Mouse (Mus musculus) gastrocnemius, postnatal 25 days (tissue): ENCODE measurements around the gene Pop4. TPM values are rescaled to one million over a fixed set of nuclear protein-coding genes. Genes with fewer than 3 reads are reported as not detected.

Experiments used
- DNase-seq: peaks from one replicate; pipeline ENCODE4 v3.0.0; 2022
- total RNA-seq, 2 experiments: library from RNA; stranded (reverse); gene quantifications; 1 replicate in 1 of 2; 2 replicates in 1 of 2; pipeline ENCODE4 v1.2.3; 2021

The Pop4 gene
- total RNA-seq, 2 experiments from 2014 or later, result 8.3 to 9.0 TPM

DNA sequence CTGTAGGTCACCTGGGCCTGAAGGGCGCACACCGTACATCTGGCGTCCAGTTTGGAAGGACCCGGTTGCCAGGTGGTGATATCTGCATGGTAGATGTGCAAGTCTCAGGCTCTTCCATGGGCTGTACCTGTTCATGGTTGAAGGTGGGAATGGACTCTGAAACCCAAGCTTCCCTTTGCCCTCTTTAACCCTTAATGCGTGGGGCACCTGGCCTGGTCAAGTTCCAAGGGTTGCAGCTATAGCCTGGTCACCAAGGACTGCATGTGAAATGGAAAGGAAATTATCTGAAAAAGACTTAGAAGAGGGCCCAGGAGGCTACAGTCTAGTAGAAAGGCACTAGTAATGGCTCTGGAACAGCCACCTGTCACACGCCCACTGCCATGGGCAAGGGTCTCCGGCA lies 50.4 kb downstream of the Pop4 start:
- DNase-seq, result no peak

DNA sequence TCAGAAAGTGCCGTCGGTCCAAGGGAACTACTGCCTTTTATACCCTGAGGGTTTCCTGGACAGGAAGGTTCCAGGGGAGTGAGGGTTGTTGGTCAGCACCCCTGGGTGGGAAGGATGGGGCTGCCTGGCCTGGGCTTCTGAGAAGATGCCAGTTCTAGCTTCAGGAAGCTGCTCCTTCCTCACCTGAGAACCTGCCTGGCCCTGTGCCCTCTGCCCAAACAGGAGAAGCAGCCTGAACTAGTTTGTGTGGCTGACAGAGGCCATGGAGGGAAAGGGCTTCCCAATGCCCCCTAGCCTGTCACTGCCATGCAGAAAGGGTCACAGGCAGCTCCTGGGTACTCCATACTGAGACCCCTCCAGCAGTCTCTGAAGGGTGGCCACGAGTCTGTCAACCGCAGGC lies 51.7 kb downstream of the Pop4 start:
- DNase-seq, result no peak

DNA sequence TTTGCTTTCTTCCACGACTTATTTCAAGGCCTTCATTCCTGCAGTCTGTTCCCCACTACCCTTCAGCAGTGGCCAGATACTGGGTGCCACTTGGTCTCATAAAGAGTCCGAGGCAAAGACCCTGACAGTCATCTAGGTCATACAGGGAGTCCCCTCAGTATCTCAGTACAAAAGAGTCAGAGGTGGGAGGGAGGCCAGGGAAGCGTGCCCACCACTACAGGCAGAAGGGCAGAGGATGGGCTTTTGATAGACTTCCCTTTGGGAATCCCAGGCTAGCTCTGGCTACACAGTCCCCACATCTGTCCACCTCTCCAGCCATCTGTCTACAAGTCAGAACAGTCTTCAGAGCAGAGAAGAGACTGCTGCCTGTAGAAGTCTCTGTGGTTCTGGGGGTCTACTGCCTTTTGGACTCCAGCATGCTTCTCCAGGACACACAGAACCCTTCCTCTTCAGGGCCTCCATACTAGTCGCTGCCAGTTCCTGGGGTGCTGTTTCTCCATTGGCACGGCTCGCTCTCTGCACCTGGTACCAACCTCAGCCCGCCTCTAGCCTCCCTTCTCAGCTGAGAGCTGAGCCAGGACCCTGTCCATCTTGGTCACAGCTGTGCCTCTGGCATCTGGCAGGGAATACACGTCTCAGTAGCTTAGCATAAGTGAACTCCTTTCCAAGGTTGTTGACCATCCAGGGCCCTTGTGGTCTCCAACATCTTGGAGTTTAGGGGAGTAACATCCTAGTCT lies 52.4 kb downstream of the Pop4 start:
- DNase-seq, result peak; percentile 57

DNA sequence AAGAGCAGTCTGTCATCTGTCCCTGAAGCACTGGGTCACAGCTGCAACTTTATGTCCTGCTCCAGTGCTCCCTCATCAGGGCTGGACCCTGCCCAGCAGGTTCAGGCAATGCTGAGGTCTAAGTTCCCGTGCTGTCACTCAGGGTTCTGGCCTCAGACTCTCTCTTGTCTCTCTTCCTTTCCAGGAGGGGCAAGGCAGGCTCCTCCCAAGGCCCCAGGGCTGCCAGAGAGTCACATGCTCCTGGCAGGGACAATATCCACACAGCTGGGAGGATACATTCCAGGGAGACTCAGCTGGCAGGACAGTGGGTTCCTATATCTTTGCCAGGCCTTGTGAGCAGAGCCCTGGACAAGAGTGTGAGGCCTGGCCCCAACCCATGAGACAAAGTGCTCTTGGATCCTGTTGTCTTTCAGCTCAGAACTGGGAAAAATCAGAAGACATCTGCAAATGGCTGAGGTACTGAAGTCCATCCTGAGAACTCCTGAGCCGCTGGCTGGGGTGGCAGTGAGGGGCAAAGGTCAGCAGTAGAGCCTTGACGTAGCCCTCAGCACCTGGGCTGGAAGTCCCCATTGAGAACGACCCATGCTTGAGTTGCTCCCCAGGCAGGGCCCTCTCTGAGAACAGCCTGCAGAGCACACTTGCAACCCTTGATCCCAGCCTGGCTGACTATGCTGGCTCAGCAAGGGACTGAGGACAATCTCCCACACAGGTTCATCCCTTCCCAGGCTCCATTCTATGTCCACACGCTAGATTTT lies 53.6 kb downstream of the Pop4 start:
- DNase-seq, result peak; percentile 95

DNA sequence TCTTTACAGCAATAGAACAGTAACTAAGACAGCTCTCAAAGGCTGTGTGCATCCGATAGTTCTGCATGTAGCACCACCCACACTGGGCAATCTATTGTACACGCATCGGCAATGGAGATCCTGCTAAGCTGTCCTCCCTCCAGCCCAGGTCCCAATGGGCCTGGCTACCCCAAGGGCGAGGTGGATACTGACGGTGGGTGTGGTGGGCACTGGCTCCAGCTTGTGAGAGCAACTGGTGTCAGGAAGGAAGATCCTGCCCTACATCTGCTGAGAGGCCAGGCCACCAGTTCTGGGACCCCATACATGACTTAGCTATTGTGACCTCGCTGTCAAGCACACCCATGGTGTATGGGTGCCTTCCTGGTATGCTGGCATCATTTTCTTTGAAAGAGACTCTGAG lies 55.5 kb downstream of the Pop4 start:
- DNase-seq, result no peak

DNA sequence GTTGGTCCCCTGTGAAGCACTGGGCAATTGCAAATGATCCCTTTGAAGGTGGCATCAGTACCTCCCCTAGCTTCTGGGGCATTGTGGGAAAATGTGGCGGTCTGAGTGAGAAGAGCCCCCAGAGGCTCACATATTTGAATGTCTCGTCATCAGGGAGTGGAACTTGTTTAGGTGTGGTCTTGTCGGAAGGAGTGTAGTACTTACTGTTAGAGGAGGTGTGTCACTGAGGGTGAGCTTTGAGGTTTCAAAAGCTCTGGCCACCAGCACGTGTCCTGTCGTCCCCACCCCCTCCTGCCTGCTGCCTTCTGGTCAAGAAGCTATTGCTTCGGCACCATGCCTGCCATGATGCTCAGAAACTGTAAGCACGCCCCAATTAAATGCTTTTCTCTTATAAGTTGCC lies 55.9 kb downstream of the Pop4 start:
- DNase-seq, result no peak

DNA sequence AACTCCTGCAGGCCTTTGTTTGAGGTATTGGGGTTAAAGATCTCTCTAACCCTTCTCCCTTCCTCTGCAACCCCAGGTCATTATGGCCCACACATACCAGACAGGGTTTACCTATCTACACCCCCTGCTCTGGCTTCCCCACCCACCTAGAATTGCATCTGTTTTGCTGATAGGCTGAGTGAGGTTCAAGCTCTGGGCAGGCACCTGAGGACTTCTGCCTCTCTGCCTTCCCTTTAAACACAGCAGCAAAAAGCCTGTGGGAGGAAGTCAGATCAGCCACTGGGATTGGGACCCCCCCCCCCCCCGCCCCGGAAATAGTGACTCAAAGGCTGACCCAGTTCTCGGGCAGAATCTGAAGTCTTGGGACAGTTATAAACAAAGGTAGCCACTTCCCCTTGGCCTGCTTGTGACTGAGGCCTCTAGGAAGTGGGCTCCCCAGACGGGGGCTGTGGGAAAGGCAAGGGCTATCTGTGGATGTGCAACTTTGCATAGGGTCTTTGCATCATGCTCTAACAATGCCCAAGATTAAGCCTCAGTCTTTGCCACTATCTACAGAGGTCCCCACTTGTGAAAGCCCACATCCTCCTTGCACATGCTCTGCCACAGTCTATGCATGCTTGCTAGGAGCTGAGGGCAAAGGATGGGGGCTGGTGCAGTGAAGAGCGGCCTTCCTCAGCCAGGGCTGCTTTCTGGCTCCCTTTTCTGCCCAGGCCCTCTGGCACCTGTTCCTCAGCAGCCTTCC lies 56.6 kb downstream of the Pop4 start:
- DNase-seq, result no peak

DNA sequence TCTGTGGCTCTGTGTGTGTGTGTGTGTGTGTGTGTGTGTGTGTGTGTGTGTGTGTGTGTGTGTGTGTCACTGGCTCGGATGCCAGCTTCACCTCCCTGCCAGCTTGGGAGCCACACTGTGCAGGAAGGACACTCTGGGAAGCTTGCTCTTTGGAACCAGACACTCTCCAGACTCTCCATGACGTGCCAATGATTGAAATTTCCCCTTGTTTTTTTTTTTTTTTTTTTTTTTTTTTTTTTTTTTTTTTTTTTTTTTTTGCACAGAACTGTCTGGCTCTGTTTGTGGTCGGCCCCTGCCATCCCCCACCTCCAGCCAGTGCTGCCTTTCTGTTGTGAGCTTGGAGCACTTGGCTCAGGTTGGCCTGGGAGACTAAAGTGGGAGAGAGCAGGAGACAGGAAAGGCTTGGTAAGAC lies 58.6 kb downstream of the Pop4 start:
- DNase-seq, result peak; percentile 42

Other genes with a start within 250 kb of the Pop4 start
- gene Uri1, start 247.9 kb downstream of the Pop4 start, total RNA-seq, result 10 to 100 TPM; 20.5 to 25.2 TPM
- 1 to 10 TPM in 1 of 2 experiments, under 1 TPM in 1; 0.33 to 1.3 TPM for gene Ccne1, start 163.9 kb downstream of the Pop4 start, total RNA-seq
- gene 1600014C10Rik, start 88.2 kb downstream of the Pop4 start, total RNA-seq, result 10 to 100 TPM; 21.2 to 23.0 TPM
- gene Plekhf1, start 43.4 kb downstream of the Pop4 start, total RNA-seq, result 1 to 10 TPM; 5.0 to 7.5 TPM